Mouse (Mus musculus): ENCODE measurements around the gene Ipo9. TPM values are rescaled to one million over a fixed set of nuclear protein-coding genes. Genes with fewer than 3 reads are reported as not detected.
A peak's percentile ranks its signal among the peaks of the same experiment; 100 is the strongest.

The Ipo9 gene
- polyA plus RNA-seq, 1 experiment from 2014 or later, result 184 TPM

GRCm38 (mm10) chr1:135368982-135369381, 61.3 kb downstream of the Ipo9 start:
- Histone ChIP-seq H3K9ac (ENCODE audit: low read length) (peak overlapping the region; percentile 42), H3K4me1 (ENCODE audit: control insufficient read depth, insufficient read depth, low read length) (peaks cover 5% of the 10 kb centered on the region), H3K27me3 (ENCODE audit: control insufficient read depth, insufficient read depth, low read length) (no peaks in the 10 kb centered on the region), H3K4me3 (ENCODE audit: low read depth, low read length) (peak overlapping the region; percentile 30; the same call in 1 of the 2 replicates), H3K4me2 (ENCODE audit: low read depth) (peak overlapping the region; percentile 68), H3K27ac (ENCODE audit: low read depth, low read length) (no peak overlapping the region), H3K36me3 (ENCODE audit: control insufficient read depth, insufficient read depth, low read length) (no peaks in the 10 kb centered on the region), H3K9me3 (ENCODE audit: control insufficient read depth, low read length) (no peaks in the 10 kb centered on the region)
- peak; percentile 42 for DNase-seq (ENCODE audit: low spot score)
- 0 out of 2 replicates have a peak, but pooled peaks have one; percentile 21 for ATAC-seq (ENCODE audit: insufficient read depth, low FRiP score, low TSS enrichment)
- WGBS, result 8% methylated on average over 14 of the region's 14 CpGs

DNA sequence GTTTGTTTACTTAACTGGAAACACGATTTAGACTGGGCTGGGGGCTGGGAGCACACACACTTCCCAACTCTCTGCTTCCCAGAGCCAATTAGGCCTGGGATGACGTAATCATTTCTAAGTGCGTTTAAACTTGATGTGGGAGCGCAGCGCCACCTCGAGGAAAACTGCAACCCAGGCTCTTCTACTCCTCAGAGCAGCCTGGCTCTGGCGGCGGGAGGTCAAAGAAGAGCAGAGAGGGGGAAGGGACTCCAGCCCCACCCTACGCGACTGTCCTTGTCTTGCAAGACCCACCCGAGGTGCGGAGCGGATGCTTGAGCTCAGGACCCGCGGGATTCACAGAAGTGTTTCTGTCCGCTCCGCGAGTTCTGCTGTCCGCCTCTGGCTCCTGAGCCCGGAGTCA, 62.1 kb downstream of the Ipo9 start:
- Histone ChIP-seq H3K9ac (ENCODE audit: low read length) (peak overlapping the region; percentile 42), H3K4me1 (ENCODE audit: control insufficient read depth, insufficient read depth, low read length) (peaks cover 5% of the 10 kb centered on the region), H3K4me2 (ENCODE audit: low read depth) (peak overlapping the region; percentile 68), H3K27ac (ENCODE audit: low read depth, low read length) (no peak overlapping the region), H3K4me3 (ENCODE audit: low read depth, low read length) (peak overlapping the region; percentile 30), H3K36me3 (ENCODE audit: control insufficient read depth, insufficient read depth, low read length) (no peaks in the 10 kb centered on the region), H3K9me3 (ENCODE audit: control insufficient read depth, low read length) (no peaks in the 10 kb centered on the region), H3K27me3 (ENCODE audit: control insufficient read depth, insufficient read depth, low read length) (no peaks in the 10 kb centered on the region)
- WGBS, result under 1% methylated on average over 20 of the region's 20 CpGs
- DNase-seq (ENCODE audit: low spot score) (peak; percentile 90), ATAC-seq (ENCODE audit: insufficient read depth, low FRiP score, low TSS enrichment) (peak; percentile 77)

DNA sequence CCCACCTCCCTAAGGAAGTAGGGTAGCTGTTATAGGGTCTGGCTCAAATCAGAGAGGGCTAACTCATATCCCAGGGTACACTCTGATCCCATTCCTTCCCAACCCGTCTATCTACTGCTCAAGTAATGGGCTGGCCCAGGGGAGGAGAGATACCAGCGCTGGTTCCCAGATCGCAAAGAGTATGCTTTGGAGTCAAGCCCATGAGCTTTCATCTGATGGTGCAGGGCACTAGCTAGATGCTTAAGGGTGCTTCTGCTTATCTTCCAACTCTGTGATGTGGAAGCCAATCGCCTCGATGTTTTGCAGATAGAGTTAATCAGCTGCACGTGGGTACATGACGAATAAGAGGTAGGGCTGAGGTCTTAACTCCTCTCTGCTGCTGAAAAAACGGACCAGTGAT, 62.7 kb downstream of the Ipo9 start:
- H3K27ac ChIP-seq (ENCODE audit: low read depth, low read length), result no peak overlapping the region
- no peak overlapping the region for H3K4me3 ChIP-seq (ENCODE audit: low read depth, low read length)
- no peak overlapping the region for H3K9ac ChIP-seq (ENCODE audit: low read length)
- H3K27me3 ChIP-seq (ENCODE audit: control insufficient read depth, insufficient read depth, low read length), result no peaks in the 10 kb centered on the region
- no peaks in the 10 kb centered on the region for H3K4me1 ChIP-seq (ENCODE audit: control insufficient read depth, insufficient read depth, low read length)
- ATAC-seq (ENCODE audit: insufficient read depth, low FRiP score, low TSS enrichment), result no peak
- 78% methylated on average over 8 of the region's 8 CpGs for WGBS
- H3K9me3 ChIP-seq (ENCODE audit: control insufficient read depth, low read length), result no peaks in the 10 kb centered on the region
- no peak for DNase-seq (ENCODE audit: low spot score)
- no peak overlapping the region for H3K4me2 ChIP-seq (ENCODE audit: low read depth)
- no peaks in the 10 kb centered on the region for H3K36me3 ChIP-seq (ENCODE audit: control insufficient read depth, insufficient read depth, low read length)

DNA sequence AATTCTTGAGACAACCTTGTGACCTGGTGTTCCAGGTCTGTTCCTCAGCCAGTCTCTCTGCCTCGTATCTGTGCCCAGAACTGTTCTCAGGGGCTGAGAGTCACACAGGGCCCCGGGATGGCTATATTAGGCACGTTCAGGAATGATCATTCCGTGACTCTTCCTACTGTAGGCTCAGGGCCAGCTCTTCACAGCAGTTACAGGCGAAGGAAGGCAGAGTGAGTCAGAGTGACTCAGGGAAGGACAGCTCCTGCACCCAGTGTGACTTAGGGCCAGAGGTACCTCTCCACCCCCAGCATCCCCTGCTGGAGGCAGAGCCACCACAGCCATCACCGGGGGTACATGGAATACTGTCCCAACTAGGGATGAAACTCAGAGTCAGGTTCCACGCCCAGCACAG, 63.3 kb downstream of the Ipo9 start:
- no peak for DNase-seq (ENCODE audit: low spot score)
- 85% methylated on average over 7 of the region's 7 CpGs for WGBS
- Histone ChIP-seq H3K36me3 (ENCODE audit: control insufficient read depth, insufficient read depth, low read length) (no peaks in the 10 kb centered on the region), H3K9me3 (ENCODE audit: control insufficient read depth, low read length) (no peaks in the 10 kb centered on the region), H3K27me3 (ENCODE audit: control insufficient read depth, insufficient read depth, low read length) (no peaks in the 10 kb centered on the region), H3K9ac (ENCODE audit: low read length) (no peak overlapping the region), H3K4me3 (ENCODE audit: low read depth, low read length) (no peak overlapping the region), H3K4me1 (ENCODE audit: control insufficient read depth, insufficient read depth, low read length) (no peaks in the 10 kb centered on the region), H3K4me2 (ENCODE audit: low read depth) (no peak overlapping the region), H3K27ac (ENCODE audit: low read depth, low read length) (no peak overlapping the region)
- ATAC-seq (ENCODE audit: insufficient read depth, low FRiP score, low TSS enrichment), result no peak

- H3K9me3 ChIP-seq (ENCODE audit: control insufficient read depth, low read length), result no peaks in the 10 kb centered on the region
- H3K27me3 ChIP-seq (ENCODE audit: control insufficient read depth, insufficient read depth, low read length), result no peaks in the 10 kb centered on the region
- ATAC-seq (ENCODE audit: insufficient read depth, low FRiP score, low TSS enrichment) (no peak), DNase-seq (ENCODE audit: low spot score) (no peak)
- no peak overlapping the region for H3K4me3 ChIP-seq (ENCODE audit: low read depth, low read length)
- H3K9ac ChIP-seq (ENCODE audit: low read length), result no peak overlapping the region
- H3K4me2 ChIP-seq (ENCODE audit: low read depth), result no peak overlapping the region
- H3K4me1 ChIP-seq (ENCODE audit: control insufficient read depth, insufficient read depth, low read length), result no peaks in the 10 kb centered on the region
- no peaks in the 10 kb centered on the region for H3K36me3 ChIP-seq (ENCODE audit: control insufficient read depth, insufficient read depth, low read length)
- H3K27ac ChIP-seq (ENCODE audit: low read depth, low read length), result no peak overlapping the region
Measured at GRCm38 (mm10) chr1:135366380-135366779, 63.9 kb downstream of the Ipo9 start.

DNA sequence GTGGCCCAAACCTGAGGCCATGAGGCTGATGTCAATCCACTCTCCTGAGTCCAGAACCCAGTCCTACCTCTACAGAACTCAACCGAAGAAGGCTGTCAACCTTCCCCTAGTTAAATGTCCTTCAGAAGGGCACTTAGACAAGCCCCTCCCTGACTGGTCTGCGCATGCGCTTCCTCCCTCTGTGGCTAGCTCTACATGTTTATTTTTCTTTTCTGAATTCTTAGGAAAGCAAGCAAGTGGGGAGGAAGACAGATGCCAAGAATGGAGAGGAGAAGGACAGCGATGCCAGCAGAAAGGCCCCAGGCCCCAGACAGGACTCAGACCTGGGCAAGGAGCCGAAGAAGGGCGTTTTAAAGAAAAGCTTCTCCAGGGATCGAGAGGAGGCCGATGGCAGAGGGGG, 66.9 kb downstream of the Ipo9 start:
- no peak overlapping the region for H3K9ac ChIP-seq (ENCODE audit: low read length)
- no peaks in the 10 kb centered on the region for H3K36me3 ChIP-seq (ENCODE audit: control insufficient read depth, insufficient read depth, low read length)
- no peak for DNase-seq (ENCODE audit: low spot score)
- no peak overlapping the region for H3K4me2 ChIP-seq (ENCODE audit: low read depth)
- ATAC-seq (ENCODE audit: insufficient read depth, low FRiP score, low TSS enrichment), result no peak
- WGBS, result 87% methylated on average over 8 of the region's 8 CpGs
- H3K27me3 ChIP-seq (ENCODE audit: control insufficient read depth, insufficient read depth, low read length), result no peaks in the 10 kb centered on the region
- H3K27ac ChIP-seq (ENCODE audit: low read depth, low read length), result no peak overlapping the region
- no peaks in the 10 kb centered on the region for H3K9me3 ChIP-seq (ENCODE audit: control insufficient read depth, low read length)
- H3K4me3 ChIP-seq (ENCODE audit: low read depth, low read length), result no peak overlapping the region
- no peaks in the 10 kb centered on the region for H3K4me1 ChIP-seq (ENCODE audit: control insufficient read depth, insufficient read depth, low read length)

DNA sequence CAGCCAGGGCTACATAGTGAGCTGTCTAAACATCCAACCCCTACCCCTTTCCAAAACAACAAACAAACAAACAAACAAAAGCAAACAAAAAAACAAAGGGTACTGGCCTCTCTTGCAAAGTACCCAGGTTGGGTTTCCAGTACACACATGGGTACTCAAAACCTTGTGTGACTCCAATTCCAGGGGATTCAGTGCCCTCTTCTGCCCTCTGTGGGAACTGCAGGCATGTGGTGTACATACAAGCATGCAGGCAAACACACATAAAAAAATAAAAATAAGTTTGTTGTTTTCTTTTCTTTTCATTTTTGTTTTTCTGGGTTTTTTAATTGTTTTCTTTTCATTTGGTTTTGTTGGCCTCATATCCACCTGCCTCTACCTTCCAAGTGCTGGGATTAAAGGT, 68.2 kb downstream of the Ipo9 start:
- no peaks in the 10 kb centered on the region for H3K9me3 ChIP-seq (ENCODE audit: control insufficient read depth, low read length)
- no peaks in the 10 kb centered on the region for H3K27me3 ChIP-seq (ENCODE audit: control insufficient read depth, insufficient read depth, low read length)
- H3K27ac ChIP-seq (ENCODE audit: low read depth, low read length), result no peak overlapping the region
- no peak overlapping the region for H3K4me3 ChIP-seq (ENCODE audit: low read depth, low read length)
- H3K4me2 ChIP-seq (ENCODE audit: low read depth), result no peak overlapping the region
- no peaks in the 10 kb centered on the region for H3K4me1 ChIP-seq (ENCODE audit: control insufficient read depth, insufficient read depth, low read length)
- no peak for DNase-seq (ENCODE audit: low spot score)
- no peaks in the 10 kb centered on the region for H3K36me3 ChIP-seq (ENCODE audit: control insufficient read depth, insufficient read depth, low read length)
- H3K9ac ChIP-seq (ENCODE audit: low read length), result no peak overlapping the region
- ATAC-seq (ENCODE audit: insufficient read depth, low FRiP score, low TSS enrichment), result no peak

DNA sequence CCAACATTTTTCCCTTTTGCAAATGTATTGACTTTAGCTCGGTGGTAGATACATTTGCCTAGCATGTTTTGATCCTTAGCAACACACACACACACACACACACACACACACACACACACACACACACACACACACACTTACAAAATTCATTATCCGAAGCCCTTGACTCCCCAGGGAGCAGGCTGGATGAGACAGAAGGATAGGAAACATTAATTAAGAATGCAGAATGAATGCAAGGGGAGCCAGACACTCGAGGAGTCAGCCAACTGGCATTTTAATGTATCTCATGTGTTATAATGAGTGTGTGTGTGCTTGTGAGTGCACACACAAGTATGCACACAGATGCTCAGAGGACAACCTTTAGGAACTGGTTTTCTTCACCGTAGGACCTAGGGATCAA, 68.8 kb downstream of the Ipo9 start:
- no peak overlapping the region for H3K4me3 ChIP-seq (ENCODE audit: low read depth, low read length)
- no peak for DNase-seq (ENCODE audit: low spot score)
- H3K4me2 ChIP-seq (ENCODE audit: low read depth), result no peak overlapping the region
- WGBS, result 81% methylated on average over 4 of the region's 4 CpGs
- ATAC-seq (ENCODE audit: insufficient read depth, low FRiP score, low TSS enrichment), result no peak
- no peaks in the 10 kb centered on the region for H3K36me3 ChIP-seq (ENCODE audit: control insufficient read depth, insufficient read depth, low read length)
- H3K27me3 ChIP-seq (ENCODE audit: control insufficient read depth, insufficient read depth, low read length), result no peaks in the 10 kb centered on the region
- H3K9me3 ChIP-seq (ENCODE audit: control insufficient read depth, low read length), result no peaks in the 10 kb centered on the region
- H3K9ac ChIP-seq (ENCODE audit: low read length), result no peak overlapping the region
- no peak overlapping the region for H3K27ac ChIP-seq (ENCODE audit: low read depth, low read length)
- H3K4me1 ChIP-seq (ENCODE audit: control insufficient read depth, insufficient read depth, low read length), result no peaks in the 10 kb centered on the region

GRCm38 (mm10) chr1:135359071-135359470, 71.2 kb downstream of the Ipo9 start:
- ATAC-seq (ENCODE audit: insufficient read depth, low FRiP score, low TSS enrichment) (no peak), DNase-seq (ENCODE audit: low spot score) (no peak)
- WGBS, result 48% methylated on average over 2 of the region's 2 CpGs
- Histone ChIP-seq H3K9me3 (ENCODE audit: control insufficient read depth, low read length) (no peaks in the 10 kb centered on the region), H3K36me3 (ENCODE audit: control insufficient read depth, insufficient read depth, low read length) (no peaks in the 10 kb centered on the region), H3K27ac (ENCODE audit: low read depth, low read length) (no peak overlapping the region), H3K9ac (ENCODE audit: low read length) (no peak overlapping the region), H3K27me3 (ENCODE audit: control insufficient read depth, insufficient read depth, low read length) (no peaks in the 10 kb centered on the region), H3K4me3 (ENCODE audit: low read depth, low read length) (no peak overlapping the region), H3K4me1 (ENCODE audit: control insufficient read depth, insufficient read depth, low read length) (no peaks in the 10 kb centered on the region), H3K4me2 (ENCODE audit: low read depth) (no peak overlapping the region)

Measured in neural tube, embryonic 11.5 days (tissue).